Mouse (Mus musculus): ENCODE measurements around the gene Fetub. TPM values are rescaled to one million over a fixed set of nuclear protein-coding genes. Genes with fewer than 3 reads are reported as not detected.

Fetub gene
- total RNA-seq (2021): not detected
- long read RNA-seq, experiment 1: 0 reads
- long read RNA-seq, experiment 2: 0 reads

DNA sequence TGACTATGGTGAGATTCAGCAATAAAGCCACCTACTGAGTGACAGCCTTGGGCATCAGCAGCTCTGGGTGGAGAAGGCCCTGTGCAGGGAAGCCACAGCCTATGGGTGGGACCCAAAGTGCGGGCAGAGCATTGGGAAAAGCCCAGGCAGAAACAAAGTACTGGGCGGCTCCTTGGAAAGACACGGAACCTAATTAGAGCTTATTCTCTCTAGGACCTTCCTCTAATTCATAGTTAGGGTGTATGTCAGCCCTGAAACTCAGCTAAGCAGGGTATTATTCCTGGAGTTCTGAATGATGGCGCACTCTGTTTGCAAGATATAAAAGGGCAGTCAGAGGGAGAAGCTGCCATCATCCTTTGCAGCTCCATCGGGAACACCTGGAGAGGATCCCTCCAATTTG is at the start of gene Fetub:
Fetub (plus strand) TSS at position 301 of the 400 bp plus-strand sequence.
- no peak for DNase-seq (ENCODE audit: low spot score in 2 of 2)

DNA sequence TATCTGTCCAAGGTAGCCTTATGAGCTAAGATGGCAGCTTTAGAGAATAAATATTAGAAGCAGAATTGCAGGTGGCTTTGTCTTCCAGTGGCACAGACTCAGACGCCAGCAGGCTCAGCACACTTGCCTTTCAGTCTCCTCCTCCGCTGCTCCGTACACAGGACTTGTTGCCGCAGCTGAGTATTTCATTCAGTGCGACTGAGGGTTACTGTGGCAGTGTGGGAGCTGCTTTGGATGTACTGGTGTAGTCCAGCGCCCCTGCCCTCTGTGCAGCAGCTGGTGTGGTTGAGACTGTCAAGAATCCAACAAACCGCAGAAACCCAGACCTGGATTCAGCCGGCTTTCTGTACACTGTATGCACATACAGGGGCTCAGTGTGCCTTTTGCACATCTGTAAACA is 45.7 kb upstream of the Fetub start:
- DNase-seq (ENCODE audit: low spot score in 2 of 2): no peak

DNA sequence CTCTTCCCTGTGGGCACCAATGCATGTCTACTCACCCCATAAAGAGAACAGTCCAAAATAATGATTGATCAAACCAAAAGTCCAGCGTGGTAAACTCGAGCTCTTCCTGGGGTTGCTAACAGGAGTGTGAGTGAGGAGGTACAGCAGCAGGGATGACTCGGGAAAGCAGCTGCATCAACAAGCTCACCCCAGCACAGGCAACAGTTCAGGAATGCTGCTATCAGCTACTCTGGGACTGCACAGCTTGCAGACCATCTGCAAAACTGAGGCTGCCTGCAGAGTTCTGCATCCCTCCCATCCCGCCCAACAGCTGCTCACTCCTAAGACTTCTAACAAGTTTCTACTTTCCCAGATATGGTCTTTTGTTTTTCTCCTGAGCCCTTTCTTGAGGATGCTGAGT is 44.8 kb upstream of the Fetub start:
- DNase-seq (ENCODE audit: low spot score in 2 of 2): no peak

DNA sequence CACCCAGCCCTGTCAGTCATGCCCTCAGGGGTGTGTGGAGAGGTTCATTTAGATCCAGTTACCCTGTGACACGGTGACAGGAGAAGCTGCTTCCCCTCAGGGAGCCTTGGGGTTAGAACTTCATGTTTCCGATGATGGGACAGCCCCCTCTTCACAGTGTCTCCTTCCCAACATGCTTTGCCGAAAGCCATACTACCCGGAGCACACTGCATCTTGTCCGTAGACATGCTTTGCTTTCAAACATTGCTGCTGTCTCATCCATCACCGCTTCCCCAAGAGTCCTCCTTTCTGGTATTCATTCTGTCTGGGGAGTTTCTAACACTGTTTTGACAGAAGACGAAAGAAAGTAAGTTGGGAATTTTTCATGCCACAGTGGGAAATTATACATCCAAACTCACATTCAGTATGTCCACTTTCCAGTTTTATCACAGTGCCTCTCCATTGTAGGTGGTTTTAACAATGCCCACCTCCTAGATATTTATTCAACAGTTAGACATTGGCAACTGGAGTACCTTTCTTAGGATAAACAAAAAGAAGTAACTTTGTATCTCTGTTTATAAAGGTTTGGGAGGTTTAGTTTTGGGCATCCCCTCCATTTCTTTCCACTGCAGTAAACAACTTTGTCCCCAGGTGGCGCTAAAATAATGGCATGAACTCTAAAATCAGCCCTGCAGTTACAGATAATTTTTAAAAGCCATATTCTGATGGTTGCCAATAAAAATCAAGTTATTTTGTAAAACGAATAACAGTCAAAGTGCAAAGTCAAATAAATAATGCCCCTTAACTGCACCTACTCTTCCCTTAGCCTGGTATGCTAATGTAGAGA is 41.7 kb upstream of the Fetub start:
- peak; percentile 15 to 57 for DNase-seq (ENCODE audit: low spot score in 2 of 2)

DNA sequence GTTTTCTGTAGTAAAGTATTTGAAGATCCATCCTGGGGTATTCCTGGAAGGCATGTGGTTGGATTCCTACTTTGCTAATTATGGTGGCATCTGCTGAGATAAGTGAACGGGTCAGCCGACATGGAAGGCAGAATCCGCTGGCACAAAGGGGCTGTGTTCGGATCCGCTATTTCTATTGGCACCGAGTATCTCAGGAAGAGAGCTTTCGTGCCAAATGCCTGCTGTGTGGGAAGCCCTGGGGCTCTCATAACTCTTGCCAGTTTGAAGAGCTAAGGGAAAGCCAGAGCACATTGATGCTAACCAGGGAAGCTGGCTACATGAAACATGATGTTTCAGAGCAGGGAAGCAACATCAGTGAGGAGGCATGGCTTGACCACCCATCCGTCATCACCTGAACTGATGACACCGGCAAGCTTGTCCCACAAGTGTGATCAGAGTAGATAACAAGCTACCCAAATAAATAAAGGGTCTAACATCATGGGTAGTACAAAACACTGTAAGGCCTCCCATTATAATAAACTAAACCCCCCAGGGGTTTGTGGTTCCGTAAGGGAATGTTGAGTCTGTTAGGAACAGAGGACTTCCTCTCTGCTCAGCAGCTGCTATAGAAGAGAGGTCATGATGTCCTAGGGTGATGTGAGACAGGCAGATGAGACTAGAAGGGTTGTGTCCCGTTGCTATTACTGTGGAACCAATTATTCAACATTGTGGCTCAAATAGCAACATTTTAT is 40.3 kb upstream of the Fetub start:
- DNase-seq (ENCODE audit: low spot score in 2 of 2): no peak

DNA sequence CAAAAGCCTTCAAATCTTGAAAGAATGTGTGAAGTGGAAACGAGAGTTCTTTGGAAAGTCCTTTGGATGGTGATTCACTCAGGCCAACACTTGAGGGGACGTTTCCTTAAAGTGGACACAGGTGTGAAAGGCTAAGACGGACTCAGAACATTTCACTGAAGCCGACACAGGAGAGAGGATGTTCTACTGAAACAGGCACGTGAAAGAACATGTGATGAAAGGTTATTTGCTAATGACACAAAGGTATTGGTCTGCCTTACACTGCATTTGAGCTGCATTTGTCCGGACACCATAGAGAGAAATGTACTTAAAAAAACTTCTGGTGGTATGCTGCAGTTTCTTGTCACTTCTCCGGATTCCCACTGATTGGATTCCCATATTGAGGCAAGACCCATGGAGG is 39.4 kb upstream of the Fetub start:
- no peak for DNase-seq (ENCODE audit: low spot score in 2 of 2)

DNA sequence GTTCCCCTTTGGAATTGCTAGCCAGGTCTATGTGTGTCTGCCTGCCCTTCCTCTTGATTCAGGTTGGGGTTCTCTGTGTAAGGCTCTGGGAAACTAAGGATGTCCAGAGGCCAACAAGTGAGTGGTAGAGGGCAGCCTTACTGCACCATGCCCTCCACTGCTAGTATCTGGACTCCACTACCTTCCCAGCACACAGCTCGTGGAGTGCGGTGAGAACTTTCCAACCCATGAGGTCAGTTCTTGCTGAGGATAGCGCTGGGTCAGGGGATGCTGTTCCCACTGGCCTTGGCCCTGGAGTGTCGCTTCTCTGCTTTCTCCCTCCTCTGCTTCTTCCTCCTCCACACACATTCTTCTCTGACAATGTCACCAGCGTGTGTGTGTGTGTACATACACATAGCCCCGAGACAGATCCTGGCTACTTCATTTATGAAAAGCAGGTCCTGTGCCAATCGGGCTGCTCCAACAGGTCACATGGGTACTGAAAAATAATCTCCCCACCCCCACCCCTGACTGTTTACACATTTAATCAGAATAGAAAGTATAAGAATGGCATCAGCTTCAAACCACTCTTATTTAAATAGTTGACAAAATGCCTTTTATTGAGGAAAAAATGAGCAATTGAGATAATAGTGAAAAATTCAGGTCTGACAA is 38.1 kb upstream of the Fetub start:
- no peak for DNase-seq (ENCODE audit: low spot score in 2 of 2)

DNA sequence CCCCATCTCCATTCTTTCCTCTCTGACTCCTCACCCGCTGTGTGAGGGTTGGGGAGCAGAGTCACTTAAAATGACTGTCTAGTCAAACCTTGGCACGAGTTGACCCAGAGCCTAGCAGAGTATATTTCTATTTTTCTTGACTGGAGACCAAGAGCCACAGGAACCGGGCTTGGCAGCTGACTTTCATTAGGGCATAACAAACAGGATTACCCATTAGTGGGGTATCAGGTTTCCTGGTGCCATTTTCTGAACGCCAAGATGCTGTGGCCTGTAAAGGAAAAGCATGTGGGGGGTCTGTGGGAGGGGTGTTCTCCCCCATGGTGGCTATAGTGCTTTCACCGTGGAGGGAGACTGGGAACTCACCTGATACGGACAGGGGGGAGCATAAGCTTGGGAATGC is 37.2 kb upstream of the Fetub start:
- DNase-seq (ENCODE audit: low spot score in 2 of 2): no peak

DNA sequence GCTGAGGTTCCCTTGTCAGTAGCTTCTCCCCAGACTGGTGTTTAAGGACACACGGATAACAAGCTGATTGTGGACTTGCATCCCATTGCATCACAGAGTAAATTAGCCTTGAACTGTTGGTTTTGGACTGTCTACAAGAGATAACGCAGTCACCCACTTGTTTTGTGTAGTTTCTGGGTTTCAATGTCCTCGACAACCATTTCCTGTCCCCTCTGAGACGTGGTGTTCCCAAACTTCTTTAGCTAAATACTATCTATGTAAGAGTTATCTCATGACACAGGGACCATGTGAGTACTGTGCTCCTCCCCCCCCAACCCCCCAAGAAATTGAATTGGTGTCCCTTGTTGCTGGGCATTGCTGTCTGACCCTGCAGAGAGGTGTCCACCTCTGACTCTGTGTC is 36.6 kb upstream of the Fetub start:
- no peak for DNase-seq (ENCODE audit: low spot score in 2 of 2)

DNA sequence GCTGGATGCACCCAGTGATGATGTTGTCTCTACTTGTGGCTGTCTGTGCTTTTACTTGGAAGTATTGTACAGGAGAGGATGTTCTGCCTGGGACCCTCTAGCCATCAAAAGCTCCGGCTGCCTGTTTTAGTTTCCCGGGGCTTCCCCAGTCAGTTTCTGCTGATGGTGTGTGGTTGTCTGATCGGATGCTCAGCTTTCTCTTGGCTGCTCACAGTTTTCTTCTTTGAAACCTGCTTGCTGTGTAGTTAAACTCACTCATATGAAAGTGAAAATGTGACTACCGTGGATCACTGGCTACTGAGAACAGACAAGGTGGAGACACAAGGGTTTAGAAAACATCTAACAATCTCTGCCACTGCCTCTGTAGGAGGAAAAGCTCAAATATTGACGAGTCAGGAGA is 34.7 kb upstream of the Fetub start:
- DNase-seq (ENCODE audit: low spot score in 2 of 2): no peak

DNA sequence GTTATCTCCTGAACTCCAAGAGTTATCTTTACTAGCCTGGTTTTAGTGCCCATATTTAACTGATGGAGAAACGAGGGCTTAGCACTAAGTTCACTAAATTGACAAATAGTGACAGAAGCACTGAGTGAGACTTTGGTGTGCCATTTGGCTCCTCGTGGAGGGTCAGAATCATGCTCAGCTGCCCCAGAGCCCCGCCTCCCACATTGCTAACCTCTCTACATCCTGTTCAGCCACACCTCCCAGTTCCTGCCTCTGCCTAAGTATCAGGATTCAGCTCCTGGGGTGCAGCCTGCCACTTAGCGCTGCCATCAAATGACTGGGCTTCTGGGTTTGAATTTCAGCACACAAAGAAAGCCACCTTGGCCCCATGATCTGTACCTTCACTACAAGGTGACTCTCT is 32.8 kb upstream of the Fetub start:
- no peak for DNase-seq (ENCODE audit: low spot score in 2 of 2)

DNA sequence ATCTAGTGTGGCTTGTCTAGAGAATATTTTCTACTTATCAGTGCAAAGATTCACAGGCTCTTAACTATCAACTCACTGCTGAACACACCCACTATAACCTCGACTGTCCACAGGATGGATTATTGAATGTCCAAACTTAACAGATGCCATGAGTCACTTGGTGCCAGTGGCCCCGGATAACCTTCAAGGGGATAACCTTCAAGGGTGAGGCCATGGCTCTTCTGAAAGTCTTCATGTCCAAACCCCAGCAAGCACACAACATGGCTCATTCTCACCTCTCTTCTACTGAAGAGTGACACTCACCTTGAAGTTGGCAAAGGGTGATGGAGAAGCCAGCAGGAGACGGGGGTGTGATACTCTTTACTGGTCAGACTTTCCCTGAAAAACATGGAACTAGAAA is 31.4 kb upstream of the Fetub start:
- no peak for DNase-seq (ENCODE audit: low spot score in 2 of 2)

DNA sequence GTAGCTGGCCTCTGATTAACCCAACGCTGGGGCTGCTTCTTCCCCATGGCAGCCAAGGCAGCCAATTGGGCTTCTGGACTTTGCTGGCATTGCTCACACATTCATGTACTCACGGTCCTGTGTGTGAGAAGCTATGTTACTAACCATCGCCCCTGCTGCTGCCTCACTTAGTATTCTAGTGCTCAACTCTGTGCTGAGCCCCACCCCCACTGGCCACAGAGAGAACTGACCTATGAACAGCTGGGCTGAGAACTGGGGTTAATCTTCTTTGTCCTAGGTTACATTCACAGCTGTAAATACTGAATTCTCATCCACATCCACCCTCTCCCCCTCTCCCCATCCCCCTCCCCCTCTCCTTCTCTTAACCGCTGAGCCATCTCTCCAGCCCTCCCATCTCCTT is 29.3 kb upstream of the Fetub start:
- no peak for DNase-seq (ENCODE audit: low spot score in 2 of 2)

DNA sequence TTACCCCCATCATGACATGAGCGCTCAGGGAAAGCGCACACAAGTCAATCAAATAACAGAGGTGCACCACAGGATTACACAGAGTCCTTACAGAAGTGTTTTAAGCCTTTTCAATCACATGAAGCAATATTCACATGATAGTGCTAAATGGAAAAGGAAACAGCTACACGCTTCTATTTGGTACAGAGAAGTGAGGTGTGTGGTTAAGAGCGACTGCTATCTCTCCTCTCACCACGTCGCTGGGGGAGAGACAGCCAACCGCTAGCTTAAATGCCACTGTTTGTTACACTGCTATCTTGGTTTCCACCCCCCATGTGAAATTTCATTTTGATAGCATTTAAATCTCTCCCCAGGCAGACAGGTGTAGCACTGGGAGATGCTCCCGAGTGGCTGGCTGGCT is 28.4 kb upstream of the Fetub start:
- no peak for DNase-seq (ENCODE audit: low spot score in 2 of 2)

DNA sequence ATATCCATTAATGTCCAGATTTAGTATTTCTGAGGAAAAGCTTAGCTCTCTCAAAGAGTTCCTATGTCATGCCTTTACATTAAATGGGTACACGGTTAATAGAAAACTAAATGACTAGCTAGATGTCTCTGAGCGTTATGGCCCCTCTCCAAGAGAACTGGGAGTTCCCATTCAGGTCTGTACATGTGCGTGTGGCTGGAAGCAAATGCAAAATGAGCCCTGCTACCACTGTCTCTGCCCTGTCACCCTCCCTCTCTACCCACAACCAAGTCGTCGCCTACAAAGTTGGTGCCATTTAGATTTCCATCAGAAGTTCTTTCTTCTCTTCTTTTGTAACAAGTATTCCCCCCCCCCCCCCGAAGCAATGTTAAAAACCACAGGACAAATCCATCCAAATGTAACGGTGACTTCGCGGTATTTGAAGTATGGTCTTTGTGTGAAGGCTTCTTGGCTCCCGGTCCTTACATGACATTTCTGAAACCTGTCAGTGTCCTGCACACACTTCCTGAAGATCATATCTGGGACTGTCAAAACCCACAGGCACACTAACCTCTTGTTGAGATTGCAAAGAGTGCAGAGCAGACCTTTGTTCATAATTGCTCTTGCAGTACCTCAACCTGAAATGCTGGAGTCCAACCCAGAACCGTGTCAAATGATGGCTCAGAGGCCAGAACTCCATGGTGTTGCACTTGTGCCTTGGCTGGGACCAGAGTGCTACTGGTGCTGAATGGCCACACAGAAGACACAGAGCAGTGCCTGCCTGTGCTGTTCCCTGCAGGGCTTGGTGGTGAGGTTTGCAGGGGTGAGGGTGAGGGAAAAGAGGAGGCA is 27.2 kb upstream of the Fetub start, which contains the start of gene Ahsg:
Ahsg (plus strand) TSS at position 595 of the 828 bp plus-strand sequence.
- DNase-seq (ENCODE audit: low spot score in 2 of 2): no peak

DNA sequence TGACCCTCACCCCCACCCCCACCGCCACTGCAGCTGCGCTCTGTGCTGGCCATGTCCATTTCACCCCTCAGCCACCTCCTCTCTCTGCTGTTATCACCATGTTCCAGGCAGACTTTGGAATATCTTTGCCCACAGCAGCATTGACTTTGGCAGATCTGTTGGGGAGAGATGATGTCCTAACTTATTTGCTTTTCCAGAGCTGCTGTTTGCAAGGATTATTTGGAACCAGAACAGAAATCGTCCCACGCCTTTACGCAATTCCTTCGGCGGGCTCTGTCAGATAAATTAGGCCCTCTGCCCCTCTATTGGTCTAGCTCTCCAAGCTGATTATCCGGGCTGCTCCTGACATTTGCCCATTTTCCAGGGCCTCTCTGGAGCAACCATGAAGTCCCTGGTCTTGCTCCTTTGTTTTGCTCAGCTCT is 26.4 kb upstream of the Fetub start:
- no peak for DNase-seq (ENCODE audit: low spot score in 2 of 2)

DNA sequence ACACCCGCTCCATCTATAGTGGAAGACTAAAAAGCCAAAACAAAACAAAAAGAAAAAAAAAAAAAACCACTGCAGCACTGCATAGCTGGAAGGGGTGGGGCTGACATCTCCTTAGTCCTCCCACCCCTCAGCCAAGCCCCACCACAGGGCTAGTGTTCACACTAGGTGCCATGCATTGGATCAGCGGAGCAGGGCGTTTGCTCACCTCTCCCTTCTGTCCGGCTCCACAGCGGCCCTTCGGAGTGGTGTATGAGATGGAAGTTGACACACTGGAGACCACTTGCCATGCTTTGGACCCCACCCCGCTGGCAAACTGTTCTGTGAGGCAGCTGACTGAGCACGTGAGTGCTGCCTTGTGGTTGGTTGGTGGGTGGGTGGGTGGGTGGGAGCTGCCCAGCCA is 24.0 kb upstream of the Fetub start:
- DNase-seq (ENCODE audit: low spot score in 2 of 2): no peak

DNA sequence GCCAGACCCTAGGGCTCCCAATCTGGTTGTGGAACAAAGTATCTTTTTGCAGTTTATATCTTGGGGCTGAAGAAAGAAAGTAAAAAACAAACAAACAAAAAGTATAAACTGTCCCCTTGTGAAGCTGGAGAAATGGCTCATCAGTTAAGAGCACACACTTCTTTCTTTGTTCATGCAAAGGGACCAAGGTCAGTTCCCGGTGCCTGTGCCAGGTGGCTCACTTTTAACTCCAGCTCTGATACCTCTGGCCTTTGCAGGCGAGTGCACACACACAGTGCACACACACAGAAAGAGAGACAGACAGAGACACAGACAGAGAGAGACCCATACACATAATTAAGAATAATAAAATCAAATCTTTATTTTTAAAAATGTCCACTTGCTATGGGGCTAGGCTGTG is 21.5 kb upstream of the Fetub start:
- DNase-seq (ENCODE audit: low spot score in 2 of 2): no peak

DNA sequence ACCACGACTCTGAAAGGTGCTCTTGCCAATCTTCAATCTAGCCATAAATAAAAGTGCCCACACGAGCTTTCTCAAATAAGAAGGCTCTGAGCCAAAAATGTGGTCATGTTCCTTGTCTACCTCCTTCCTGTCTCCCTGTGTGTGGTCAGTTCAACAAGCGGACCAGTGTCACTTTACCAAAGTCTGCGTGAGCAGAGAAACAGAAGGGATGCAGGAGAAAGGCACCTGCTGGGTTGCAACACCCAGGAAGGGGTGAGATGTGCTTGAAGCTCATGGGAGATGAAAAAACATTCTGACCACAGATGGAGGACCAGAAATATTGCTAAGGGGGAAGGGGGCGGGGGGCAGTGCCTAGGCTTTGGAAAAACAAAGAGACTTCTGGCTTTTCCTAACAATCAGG is 18.8 kb upstream of the Fetub start:
- no peak for DNase-seq (ENCODE audit: low spot score in 2 of 2)

DNA sequence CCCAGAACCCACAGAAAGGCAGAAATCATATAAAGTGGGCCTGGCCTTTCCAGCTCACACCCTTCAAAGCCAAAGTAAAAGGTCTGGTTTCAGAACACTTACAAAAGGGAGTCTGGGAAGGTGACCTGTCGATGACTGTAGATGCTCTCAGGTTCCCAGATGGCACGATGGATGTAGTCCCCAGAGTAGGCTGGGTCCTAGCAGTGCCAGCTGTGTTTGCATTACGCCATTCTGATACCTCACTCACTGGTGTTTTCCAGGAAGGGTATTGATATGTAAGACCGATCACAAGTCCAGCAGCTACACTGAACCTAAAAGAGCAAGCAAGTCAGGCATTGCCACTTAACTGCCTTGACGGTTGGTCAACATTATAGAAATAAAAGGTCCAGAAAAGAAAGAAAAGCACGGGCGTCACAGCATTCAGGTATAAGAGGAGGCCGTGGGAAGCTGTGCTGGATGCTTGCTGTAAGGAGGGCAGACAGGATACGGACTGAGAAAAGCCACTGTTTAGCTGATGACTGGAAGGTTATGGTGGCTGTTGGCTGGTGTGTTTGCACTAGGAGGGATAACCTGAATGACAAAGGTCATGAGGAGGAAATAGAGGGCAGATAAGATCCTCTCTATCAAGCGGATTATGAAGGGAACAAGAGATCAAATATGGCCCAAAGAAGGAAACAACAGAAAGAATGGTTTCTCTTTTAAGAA is 18.1 kb upstream of the Fetub start:
- no peak for DNase-seq (ENCODE audit: low spot score in 2 of 2)

DNA sequence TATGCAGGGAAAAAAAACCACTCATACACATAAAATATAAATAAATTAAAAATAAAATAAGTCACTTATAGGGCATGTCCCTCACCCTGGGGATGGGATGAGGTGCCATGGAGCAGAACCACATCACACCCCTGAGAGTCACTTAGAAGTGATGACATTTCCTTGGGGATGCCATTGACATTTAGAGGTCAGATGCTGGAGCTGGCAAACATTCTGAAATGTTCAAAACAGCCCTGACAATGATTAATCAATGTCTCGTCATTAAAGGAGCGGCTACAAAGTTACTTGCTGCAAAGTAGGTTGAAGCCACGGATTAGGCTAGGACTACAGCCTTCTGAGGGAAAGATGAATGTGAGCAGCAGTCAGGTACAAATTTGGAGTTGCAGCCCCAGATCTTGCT is 16.8 kb upstream of the Fetub start:
- DNase-seq (ENCODE audit: low spot score in 2 of 2): no peak
